Mouse (Mus musculus) testis, adult 2 months (tissue): ENCODE data around the gene 4933425L06Rik. TPM values are rescaled to one million over a fixed set of nuclear protein-coding genes. Genes with fewer than 3 reads are reported as not detected.

Experiments used
- H3K27ac ChIP-seq: fragments of 200-500 bp; 2 replicates; pipeline ENCODE4 v1.5.1; 2012; ENCODE audit warnings: low read depth, low read length; ENCODE audit not compliant: control insufficient read depth, insufficient read depth
- H3K27me3 ChIP-seq: fragments of 200-500 bp; 2 replicates; pipeline ENCODE4 v1.6.1; 2012; ENCODE audit warnings: mild to moderate bottlenecking, low read length, moderate library complexity; ENCODE audit not compliant: control insufficient read depth, insufficient read depth
- H3K36me3 ChIP-seq: fragments of 200-500 bp; 2 replicates; pipeline ENCODE4 v1.6.1; 2012; ENCODE audit warnings: mild to moderate bottlenecking, low read length; ENCODE audit not compliant: control insufficient read depth, insufficient read depth
- H3K4me1 ChIP-seq: fragments of 200-500 bp; 2 replicates; pipeline ENCODE4 v1.6.1; 2012; ENCODE audit warnings: low read length; ENCODE audit not compliant: control insufficient read depth, insufficient read depth
- H3K4me3 ChIP-seq: fragments of 200-500 bp; 2 replicates; pipeline ENCODE4 v1.5.1; 2012; ENCODE audit warnings: low read depth, mild to moderate bottlenecking, low read length, moderate library complexity, mixed read lengths; ENCODE audit not compliant: control insufficient read depth
- CTCF ChIP-seq: fragments of 200-500 bp; IDR thresholded peaks from 2 replicates; pipeline ENCODE4 v1.5.1; 2012; ENCODE audit warnings: low read depth, mild to moderate bottlenecking, inconsistent platforms, low read length, moderate library complexity; ENCODE audit not compliant: control insufficient read depth, insufficient read depth, insufficient replicate concordance
- POLR2A ChIP-seq: fragments of 200-500 bp; IDR thresholded peaks from 2 replicates; pipeline ENCODE4 v1.6.1; 2012; ENCODE audit warnings: low read depth, mild to moderate bottlenecking, inconsistent platforms, low read length, moderate library complexity; ENCODE audit not compliant: control insufficient read depth
- polyA plus RNA-seq: library from polyadenylated mRNA; depleted of rRNA; stranded (reverse); fragments of >200 nt; gene quantifications from 2 replicates; pipeline ENCODE4 v1.2.3, GENCODE M21; 2012

Gene 4933425L06Rik
- polyA plus RNA-seq, 1 experiment: 2.7 TPM

DNA sequence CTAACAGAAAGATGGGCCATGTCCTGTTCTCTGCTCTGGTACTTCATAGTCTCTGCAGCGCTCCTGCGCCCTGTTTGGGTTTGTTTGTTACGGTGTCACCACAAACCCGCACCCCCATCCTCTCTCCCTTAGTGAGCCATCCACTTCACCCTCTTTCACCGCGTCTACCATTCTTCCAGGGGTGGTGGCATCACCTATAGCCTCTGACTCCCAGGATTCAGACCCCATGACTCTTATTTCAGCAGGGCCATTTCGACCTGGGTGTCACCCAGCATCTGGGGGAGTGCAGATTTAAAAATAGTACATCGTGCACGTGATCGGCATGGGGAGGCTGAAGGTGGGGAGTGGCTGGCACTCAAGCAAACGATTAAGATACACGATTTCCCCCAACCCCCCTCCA lies 28.3 kb upstream of the 4933425L06Rik start:
- no peak overlapping the region for H3K27ac ChIP-seq

GRCm38 (mm10) chr13:105054181-105054940 lies 27.6 kb upstream of the 4933425L06Rik start, which contains the start of gene Rgs7bp:
TSS of gene Rgs7bp (minus strand) at chr13:105054930.
- no peak for TF ChIP-seq POLR2A
- no peak for TF ChIP-seq CTCF
- Histone ChIP-seq H3K27ac (no peak within 1 kb of the TSS), H3K27me3 (no peaks in the 10 kb centered on the region), H3K4me3 (peak within 1 kb of the TSS; percentile 62), H3K36me3 (no peaks in the 10 kb centered on the region), H3K4me1 (peaks cover 6% of the 10 kb centered on the region; the same call in 1 of the 2 replicates)

More for the DNA sequence above, 28.3 kb upstream of the 4933425L06Rik start:
- Histone ChIP-seq H3K36me3 (no peaks in the 10 kb centered on the region), H3K4me1 (peaks cover 6% of the 10 kb centered on the region; the same call in 1 of the 2 replicates), H3K4me3 (peak overlapping the region; percentile 62), H3K27me3 (no peaks in the 10 kb centered on the region)
- no peak for TF ChIP-seq CTCF
- no peak for TF ChIP-seq POLR2A

DNA sequence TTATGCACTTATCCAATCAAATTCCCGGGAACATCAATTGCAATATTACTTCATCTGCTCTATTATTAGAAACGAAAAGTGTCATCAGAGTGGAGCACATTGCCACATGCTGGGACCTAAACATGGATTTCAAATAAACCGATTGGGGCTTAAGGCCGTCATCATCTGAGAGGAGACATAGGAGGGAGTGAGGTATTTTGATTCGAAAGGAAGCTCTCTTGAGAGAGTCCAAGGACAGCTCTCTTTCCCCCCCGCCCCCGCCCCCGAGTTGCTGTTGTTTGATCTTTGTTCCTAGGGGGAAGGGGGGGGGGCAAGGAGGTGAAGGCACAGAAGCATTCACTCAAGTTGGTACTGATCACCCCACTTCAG lies 27.0 kb upstream of the 4933425L06Rik start:
- Histone ChIP-seq H3K36me3 (no peaks in the 10 kb centered on the region), H3K27ac (no peak overlapping the region), H3K4me3 (peak overlapping the region; percentile 62; the same call in 1 of the 2 replicates), H3K4me1 (peaks cover 6% of the 10 kb centered on the region; the same call in 1 of the 2 replicates), H3K27me3 (no peaks in the 10 kb centered on the region)
- no peak for TF ChIP-seq CTCF
- no peak for TF ChIP-seq POLR2A

- Histone ChIP-seq H3K36me3 (no peaks in the 10 kb centered on the region), H3K4me3 (no peak overlapping the region), H3K27me3 (no peaks in the 10 kb centered on the region), H3K27ac (no peak overlapping the region), H3K4me1 (peaks cover 6% of the 10 kb centered on the region; the same call in 1 of the 2 replicates)
- no peak for TF ChIP-seq POLR2A
- TF ChIP-seq CTCF: no peak
Observed at GRCm38 (mm10) chr13:105055374-105055773, 26.5 kb upstream of the 4933425L06Rik start.

GRCm38 (mm10) chr13:105066119-105066518 lies 15.8 kb upstream of the 4933425L06Rik start:
- Histone ChIP-seq H3K27ac (no peak overlapping the region), H3K4me3 (no peak overlapping the region), H3K4me1 (no peaks in the 10 kb centered on the region), H3K27me3 (no peaks in the 10 kb centered on the region), H3K36me3 (no peaks in the 10 kb centered on the region)
- no peak for TF ChIP-seq POLR2A
- TF ChIP-seq CTCF: no peak

DNA sequence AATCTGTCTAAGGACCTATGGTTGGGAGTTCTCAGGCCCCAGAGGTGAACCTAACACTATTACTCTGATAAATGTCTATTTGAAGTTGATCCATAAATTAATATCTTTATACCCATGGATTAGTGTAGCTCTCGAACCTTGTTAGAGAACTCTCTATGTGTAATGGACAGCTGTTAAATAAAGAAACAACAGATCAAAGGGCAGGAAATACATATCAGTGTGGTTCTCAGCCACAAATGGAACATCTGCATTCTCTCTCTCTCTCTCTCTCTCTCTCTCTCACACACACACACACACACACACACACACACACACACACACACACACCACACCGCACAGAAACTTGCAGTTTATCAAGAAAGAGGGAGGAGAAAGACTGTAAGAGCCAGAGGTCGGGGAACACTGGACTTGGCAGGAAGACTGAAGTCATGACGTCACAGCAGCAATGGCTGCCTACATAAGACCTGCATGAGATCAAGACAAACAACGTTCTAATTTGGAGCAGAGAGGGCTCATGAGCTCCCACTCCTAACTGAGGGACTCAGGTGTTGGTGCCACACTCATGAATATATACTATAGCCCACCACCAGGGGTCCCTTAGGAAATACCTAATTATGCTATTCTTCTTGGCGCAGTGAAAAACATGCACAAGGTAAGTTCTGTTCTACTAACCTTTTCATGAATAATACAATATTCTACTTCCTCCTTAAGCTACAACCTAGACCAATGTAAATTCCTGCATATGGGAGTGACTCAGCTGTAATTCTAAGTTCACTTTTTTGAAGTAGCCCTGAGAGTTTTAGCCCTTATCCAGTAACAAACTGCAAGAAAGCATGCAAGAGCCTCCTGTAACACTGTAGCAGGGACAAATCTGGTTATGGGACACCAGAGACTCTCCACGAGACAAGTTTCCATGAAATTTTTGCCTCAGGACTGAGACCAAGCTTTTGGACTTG lies 14.8 kb upstream of the 4933425L06Rik start:
- Histone ChIP-seq H3K27ac (no peak overlapping the region), H3K36me3 (no peaks in the 10 kb centered on the region), H3K4me3 (no peak overlapping the region), H3K27me3 (no peaks in the 10 kb centered on the region), H3K4me1 (no peaks in the 10 kb centered on the region)
- no peak for TF ChIP-seq CTCF
- TF ChIP-seq POLR2A: no peak

DNA sequence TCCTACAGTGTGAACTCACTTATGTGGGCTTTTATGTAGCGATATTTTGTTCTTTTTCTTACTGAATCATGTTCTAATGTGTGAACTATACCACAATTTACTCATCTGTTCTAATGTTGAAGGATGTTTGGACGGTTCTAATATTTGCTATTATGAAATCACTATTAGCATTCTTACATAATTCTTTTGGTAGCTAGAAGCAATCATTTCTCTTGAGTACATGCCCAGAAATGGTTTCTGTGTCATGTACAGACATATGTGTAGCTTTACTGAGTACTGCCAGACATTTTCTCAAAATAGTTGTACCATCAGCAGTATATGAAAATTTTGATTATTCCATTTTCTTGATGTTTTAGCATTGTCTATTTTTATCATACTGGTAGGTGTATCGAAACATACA lies 7.4 kb downstream of the 4933425L06Rik start:
- no peaks in the 10 kb centered on the region for H3K4me1 ChIP-seq
- TF ChIP-seq POLR2A (no peak), CTCF (no peak)
- no peaks in the 10 kb centered on the region for H3K36me3 ChIP-seq
- H3K27ac ChIP-seq: no peak overlapping the region
- H3K27me3 ChIP-seq: no peaks in the 10 kb centered on the region
- no peak overlapping the region for H3K4me3 ChIP-seq
